Mouse (Mus musculus) lung, postnatal 0 days (tissue): ENCODE results near the gene Ptprh.

Experiments
- CTCF ChIP-seq: IDR thresholded peaks from 2 replicates; pipeline ENCODE4 v1.5.1; 2016; ENCODE audit warnings: antibody characterized with exemption, mild to moderate bottlenecking
- EP300 ChIP-seq: IDR thresholded peaks from 2 replicates; pipeline ENCODE4 v1.6.1; 2016; ENCODE audit warnings: antibody characterized with exemption, mild to moderate bottlenecking, control low read depth

GRCm38 (mm10) chr7:4503100-4503499, 100.7 kb downstream of the Ptprh start:
- TF ChIP-seq EP300: no peak
- no peak for TF ChIP-seq CTCF
